Mouse (Mus musculus) cerebellum, adult 2 months (tissue): ENCODE measurements around the gene Kctd7.

ENCODE experiments used
- CTCF ChIP-seq: fragments of 200-500 bp; IDR thresholded peaks from 2 replicates; pipeline ENCODE4 v1.5.1; 2011; ENCODE audit warnings: low read depth, mild to moderate bottlenecking, control low read depth, low read length, moderate library complexity, borderline replicate concordance; ENCODE audit not compliant: insufficient read depth
- POLR2A ChIP-seq: fragments of 200-500 bp; IDR thresholded peaks from 2 replicates; pipeline ENCODE4 v1.6.1; 2011; ENCODE audit warnings: low read length, control low read depth, borderline replicate concordance; ENCODE audit not compliant: insufficient read depth

GRCm38 (mm10) chr5:130203948-130204347 is 59.3 kb downstream of the Kctd7 start:
- TF ChIP-seq CTCF, result no peak
- TF ChIP-seq POLR2A, result no peak
